Mouse (Mus musculus) liver, postnatal 0 days (tissue): ENCODE results near the gene Mea1. TPM values are rescaled to one million over a fixed set of nuclear protein-coding genes. Genes with fewer than 3 reads are reported as not detected.

Experiments used
- ATAC-seq: fragments of 200-750 bp; cut with Nextera tagmentation; 2 replicates; pipeline ENCODE4 v1.8.0; 2017; ENCODE audit warnings: mild to moderate bottlenecking, moderate library complexity
- DNase-seq: peaks from one replicate; pipeline ENCODE4 v3.0.0-alpha.2; 2016
- H3K27ac ChIP-seq: fragments of 300-500 bp; sonication (generic); 2 replicates; pipeline ENCODE4 v1.5.1; 2014; ENCODE audit warnings: antibody characterized with exemption, moderate library complexity, mild to moderate bottlenecking, low read depth
- H3K27me3 ChIP-seq: fragments of 300-500 bp; sonication (generic); 2 replicates; pipeline ENCODE4 v1.6.1; 2014; ENCODE audit warnings: low read length, control low read depth, mixed read lengths; ENCODE audit not compliant: insufficient read depth
- H3K36me3 ChIP-seq: fragments of 300-500 bp; sonication (generic); replicated peaks from 2 replicates; pipeline ENCODE4 v1.6.1; 2014; ENCODE audit warnings: mild to moderate bottlenecking, control low read depth, low read length, moderate library complexity, mixed read lengths; ENCODE audit not compliant: insufficient read depth
- H3K4me1 ChIP-seq: fragments of 300-500 bp; sonication (generic); 2 replicates; pipeline ENCODE4 v1.6.1; 2014; ENCODE audit warnings: antibody characterized with exemption, mild to moderate bottlenecking, control low read depth; ENCODE audit not compliant: insufficient read depth
- H3K4me2 ChIP-seq: fragments of 300-500 bp; sonication (generic); 2 replicates; pipeline ENCODE4 v1.6.1; 2014; ENCODE audit warnings: low read depth, mild to moderate bottlenecking, low read length, moderate library complexity, mixed read lengths
- H3K4me3 ChIP-seq: fragments of 300-500 bp; sonication (generic); 2 replicates; pipeline ENCODE4 v1.5.1; 2014; ENCODE audit warnings: low read depth, low read length
- H3K9ac ChIP-seq: fragments of 300-500 bp; sonication (generic); replicated peaks from 2 replicates; pipeline ENCODE4 v1.6.1; 2014; ENCODE audit warnings: mild to moderate bottlenecking, moderate library complexity
- H3K9me3 ChIP-seq: fragments of 300-500 bp; sonication (generic); 2 replicates; pipeline ENCODE4 v1.6.1; 2016; ENCODE audit warnings: mild to moderate bottlenecking, control low read depth, low read length, mixed read lengths
- CTCF ChIP-seq: sonication (generic); IDR thresholded peaks from 2 replicates; pipeline ENCODE4 v1.5.1; 2016; ENCODE audit warnings: antibody characterized with exemption, low read depth
- EP300 ChIP-seq: IDR thresholded peaks from 2 replicates; pipeline ENCODE4 v1.6.1; 2016; ENCODE audit warnings: antibody characterized with exemption, low read depth, mild to moderate bottlenecking
- WGBS: fragments of 180-500 bp; shearing (Covaris S2); extraction: QIAGEN DNeasy Blood & Tissue Kit; methylation state at CpG from one replicate; pipeline ENCODE4 v1.1.7; 2014; ENCODE audit not compliant: insufficient replicate concordance; 5-methylcytosine and 5-hydroxymethylcytosine counted together
- polyA plus RNA-seq: library from polyadenylated mRNA; unstranded; fragments of >200 nt; fragmentation: Nextera tagmentation; extraction: Ambion mirVana; gene quantifications from 2 replicates; pipeline ENCODE4 v1.2.1, GENCODE M21; 2015

The Mea1 gene
- polyA plus RNA-seq, 1 experiment from 2014 or later = 52.3 TPM

DNA sequence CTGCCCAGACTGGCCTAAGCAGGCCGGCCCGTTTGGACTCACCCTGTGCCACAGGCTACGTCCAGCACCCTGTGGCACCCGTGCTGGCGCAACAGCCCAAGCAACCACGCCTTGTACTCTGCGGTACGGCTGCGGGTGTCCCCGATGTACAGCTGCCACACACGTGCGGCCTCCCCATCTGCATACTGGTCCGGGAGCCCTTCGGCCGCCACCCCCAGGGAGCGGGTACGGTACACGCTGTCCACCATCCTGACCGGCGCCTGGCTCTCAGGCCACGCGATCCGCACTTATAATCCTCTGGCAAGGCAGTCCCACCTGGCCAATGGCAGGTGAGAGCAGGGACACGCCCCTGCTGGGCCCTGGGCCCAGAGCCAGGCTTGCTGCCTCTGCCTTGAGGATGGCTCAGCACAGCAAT lies 50.3 kb downstream of the Mea1 start, which contains the start of gene Gnmt:
Gnmt (minus strand) TSS at position 265 of the 415 bp plus-strand sequence.
- Histone ChIP-seq H3K9ac (peak within 1 kb of the TSS; percentile 79), H3K4me3 (peak within 1 kb of the TSS; percentile 55), H3K9me3 (no peaks in the 10 kb centered on the region), H3K27me3 (no peaks in the 10 kb centered on the region), H3K4me1 (0 out of 2 replicates have a peak, but pooled peaks cover 7% of the 10 kb centered on the region), H3K36me3 (peaks cover 19% of the 10 kb centered on the region), H3K27ac (peak within 1 kb of the TSS; percentile 91), H3K4me2 (peak within 1 kb of the TSS; percentile 64)
- WGBS = 22% methylated on average over 24 of the region's 24 CpGs
- TF ChIP-seq CTCF (no peak), EP300 (peak; percentile 49; the same call in 1 of the 2 replicates)
- peak; percentile 86 for ATAC-seq
- DNase-seq = peak; percentile 85

Other genes starting within 250 kb of the Mea1 start
- gene Crip3, start 249.9 kb upstream of the Mea1 start, polyA plus RNA-seq = not detected in 2 replicates
- 0.18 and 0.34 TPM in 2 replicates for gene Slc22a7, start 240.3 kb upstream of the Mea1 start, polyA plus RNA-seq
- not detected in 2 replicates for gene Ttbk1, start 191.1 kb upstream of the Mea1 start, polyA plus RNA-seq
- gene Dnph1, start 182.1 kb upstream of the Mea1 start, polyA plus RNA-seq = 7.4 and 8.6 TPM in 2 replicates
- 1.0 and 1.3 TPM in 2 replicates for gene Cul9, start 132.4 kb upstream of the Mea1 start, polyA plus RNA-seq
- 1.3 and 1.9 TPM in 2 replicates for gene Srf, start 122.6 kb upstream of the Mea1 start, polyA plus RNA-seq
- gene Ptk7, start 49.3 kb upstream of the Mea1 start, polyA plus RNA-seq = 3.0 and 3.5 TPM in 2 replicates
- 10.7 and 12.6 TPM in 2 replicates for gene Klc4, start 32.8 kb upstream of the Mea1 start, polyA plus RNA-seq
- gene Mrpl2, start 32.6 kb upstream of the Mea1 start, polyA plus RNA-seq = 75.2 and 79.3 TPM in 2 replicates
- 5.2 and 6.2 TPM in 2 replicates for gene Cul7, start 28.5 kb upstream of the Mea1 start, polyA plus RNA-seq
- 28.1 and 28.2 TPM in 2 replicates for gene Rrp36, start 4.4 kb upstream of the Mea1 start, polyA plus RNA-seq
- 60.0 and 63.0 TPM in 2 replicates for gene Klhdc3, start 2.1 kb downstream of the Mea1 start, polyA plus RNA-seq
- 11.2 and 12.5 TPM in 2 replicates for gene Ppp2r5d, start 26.3 kb downstream of the Mea1 start, polyA plus RNA-seq
- gene Pex6, start 32.7 kb downstream of the Mea1 start, polyA plus RNA-seq = 11.6 and 12.6 TPM in 2 replicates
- gene Gnmt, start 50.4 kb downstream of the Mea1 start, polyA plus RNA-seq = 707 and 780 TPM in 2 replicates
- gene Cnpy3, start 73.4 kb downstream of the Mea1 start, polyA plus RNA-seq = 23.0 and 24.1 TPM in 2 replicates
- gene Ptcra, start 84.9 kb downstream of the Mea1 start, polyA plus RNA-seq = 0.11 and 0.14 TPM in 2 replicates
- gene 2310039H08Rik, start 93.8 kb downstream of the Mea1 start, polyA plus RNA-seq = 192 and 213 TPM in 2 replicates
- gene Rpl7l1, start 103.9 kb downstream of the Mea1 start, polyA plus RNA-seq = 63.6 and 64.1 TPM in 2 replicates
- gene Bicral, start 179.7 kb downstream of the Mea1 start, polyA plus RNA-seq = 1.8 and 1.9 TPM in 2 replicates
- gene Tbcc, start 211.9 kb downstream of the Mea1 start, polyA plus RNA-seq = 24.1 and 30.1 TPM in 2 replicates
- not detected in 2 replicates for gene Prph2, start 231.7 kb downstream of the Mea1 start, polyA plus RNA-seq